Mouse (Mus musculus) kidney, postnatal 0 days (tissue): ENCODE data around the gene Psmd14. TPM values are rescaled to one million over a fixed set of nuclear protein-coding genes. Genes with fewer than 3 reads are reported as not detected.

Source experiments
- ATAC-seq: fragments of 200-750 bp; cut with Nextera tagmentation; replicated peaks from 2 replicates; pipeline ENCODE4 v1.8.0; 2017; ENCODE audit warnings: low read depth, moderate number of reproducible peaks, moderate TSS enrichment, moderate library complexity; ENCODE audit not compliant: low FRiP score
- DNase-seq: peaks from one replicate; pipeline ENCODE4 v3.0.0-alpha.2; 2016; ENCODE audit warnings: low spot score
- H3K27ac ChIP-seq: fragments of 300-500 bp; sonication (generic); 2 replicates; pipeline ENCODE4 v1.5.1; 2014; ENCODE audit warnings: mild to moderate bottlenecking
- H3K27me3 ChIP-seq: fragments of 300-500 bp; sonication (generic); 2 replicates; pipeline ENCODE4 v1.6.1; 2014; ENCODE audit warnings: low read length, mixed read lengths; ENCODE audit not compliant: insufficient read depth
- H3K36me3 ChIP-seq: fragments of 300-500 bp; sonication (generic); 2 replicates; pipeline ENCODE4 v1.6.1; 2014; ENCODE audit warnings: low read length, mixed read lengths; ENCODE audit not compliant: insufficient read depth
- H3K4me1 ChIP-seq: fragments of 300-500 bp; sonication (generic); replicated peaks from 2 replicates; pipeline ENCODE4 v1.6.1; 2014; ENCODE audit warnings: antibody characterized with exemption, low read length, mixed read lengths; ENCODE audit not compliant: insufficient read depth
- H3K4me2 ChIP-seq: fragments of 300-500 bp; sonication (generic); 2 replicates; pipeline ENCODE4 v1.6.1; 2014; ENCODE audit warnings: mild to moderate bottlenecking, low read length, moderate library complexity, mixed read lengths
- H3K4me3 ChIP-seq: fragments of 300-500 bp; sonication (generic); replicated peaks from 2 replicates; pipeline ENCODE4 v1.5.1; 2014; ENCODE audit warnings: low read depth, low read length
- H3K9ac ChIP-seq: fragments of 300-500 bp; sonication (generic); 2 replicates; pipeline ENCODE4 v1.6.1; 2014; ENCODE audit warnings: low read depth, low read length
- H3K9me3 ChIP-seq: fragments of 300-500 bp; sonication (generic); replicated peaks from 2 replicates; pipeline ENCODE4 v1.6.1; 2016; ENCODE audit warnings: low read length, inconsistent platforms, mixed read lengths
- CTCF ChIP-seq: IDR thresholded peaks from 2 replicates; pipeline ENCODE4 v1.5.1; 2016; ENCODE audit warnings: antibody characterized with exemption, low read depth, mild to moderate bottlenecking, moderate library complexity
- WGBS: fragments of 180-500 bp; shearing (Covaris S2); extraction: QIAGEN DNeasy Blood & Tissue Kit; methylation state at CpG from one replicate; pipeline ENCODE4 v1.1.7; 2014; 5-methylcytosine and 5-hydroxymethylcytosine counted together
- polyA plus RNA-seq: library from polyadenylated mRNA; unstranded; fragments of >200 nt; fragmentation: Nextera tagmentation; extraction: Ambion mirVana; gene quantifications from 2 replicates; pipeline ENCODE4 v1.2.1, GENCODE M21; 2015

Psmd14 gene
- polyA plus RNA-seq, 1 experiment from 2014 or later, result 165 TPM

DNA sequence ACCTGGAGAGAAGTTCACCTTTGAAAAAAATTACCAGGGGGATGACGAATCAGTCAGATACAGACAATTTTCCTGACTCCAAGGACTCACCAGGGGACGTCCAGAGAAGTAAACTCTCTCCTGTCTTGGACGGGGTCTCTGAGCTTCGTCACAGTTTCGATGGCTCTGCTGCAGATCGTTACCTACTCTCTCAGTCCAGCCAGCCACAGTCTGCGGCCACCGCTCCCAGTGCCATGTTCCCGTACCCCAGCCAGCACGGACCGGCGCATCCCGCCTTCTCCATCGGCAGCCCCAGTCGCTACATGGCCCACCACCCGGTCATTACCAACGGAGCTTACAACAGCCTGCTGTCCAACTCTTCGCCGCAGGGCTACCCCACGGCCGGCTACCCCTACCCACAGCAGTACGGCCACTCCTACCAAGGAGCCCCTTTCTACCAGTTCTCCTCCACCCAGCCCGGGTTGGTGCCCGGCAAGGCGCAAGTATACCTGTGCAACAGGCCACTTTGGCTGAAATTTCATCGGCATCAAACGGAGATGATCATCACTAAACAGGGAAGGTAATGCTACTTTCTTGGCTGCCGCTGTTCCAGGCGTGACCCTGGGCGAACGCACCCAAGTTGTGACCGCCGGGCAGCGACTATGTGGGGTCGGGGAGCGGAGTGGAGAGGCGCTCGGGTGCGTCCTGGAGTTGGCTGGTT, 93.5 kb downstream of the Psmd14 start:
- DNase-seq, result peak; percentile 8
- no peak for TF ChIP-seq CTCF

DNA sequence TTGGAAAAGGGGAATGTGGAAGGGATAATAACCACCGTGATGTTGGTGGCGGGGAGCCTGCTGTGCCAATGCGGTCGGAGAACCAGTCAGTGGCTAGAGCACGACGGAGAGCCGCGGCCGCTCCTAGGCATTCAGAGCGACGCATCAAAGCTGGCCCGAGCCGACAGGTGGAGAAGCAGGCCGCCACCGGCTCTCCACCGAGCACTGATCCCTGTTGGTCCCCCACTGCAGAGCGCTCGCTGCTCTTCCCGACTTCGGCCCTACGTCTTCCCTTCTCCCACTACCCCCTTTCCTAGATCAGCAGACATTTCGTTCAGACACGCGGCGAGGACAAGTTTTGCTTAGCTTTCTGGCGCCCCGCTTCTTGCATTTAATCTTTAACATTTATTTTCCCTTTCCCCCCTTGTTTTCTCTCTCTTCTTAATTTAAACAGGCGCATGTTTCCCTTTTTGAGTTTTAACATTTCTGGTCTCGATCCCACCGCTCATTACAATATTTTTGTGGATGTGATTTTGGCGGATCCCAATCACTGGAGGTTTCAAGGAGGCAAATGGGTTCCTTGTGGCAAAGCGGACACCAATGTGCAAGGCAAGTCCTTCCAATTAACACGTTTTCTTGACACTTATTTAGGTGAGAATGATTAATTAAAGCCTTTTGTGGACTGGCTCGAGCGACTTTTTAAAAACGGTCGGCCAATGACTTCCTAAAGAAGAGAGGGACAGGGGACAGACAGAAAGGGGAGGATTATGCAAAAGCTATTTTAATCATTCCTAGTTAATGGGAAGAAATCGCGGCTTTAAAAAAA, 94.2 kb downstream of the Psmd14 start:
- H3K9ac ChIP-seq, result no peak overlapping the region
- ATAC-seq (0 out of 2 replicates have a peak, but pooled peaks have one; percentile 20), DNase-seq (peak; percentile 41)
- no peak overlapping the region; the same call in 1 of the 2 replicates for H3K4me2 ChIP-seq
- no peak overlapping the region for H3K27ac ChIP-seq
- TF ChIP-seq CTCF, result no peak
- 1% methylated on average over 39 of the region's 39 CpGs for WGBS
- no peaks in the 10 kb centered on the region for H3K4me1 ChIP-seq
- no peaks in the 10 kb centered on the region for H3K9me3 ChIP-seq
- H3K4me3 ChIP-seq, result 0 out of 2 replicates have a peak overlapping the region, but pooled peaks have one; percentile 13
- H3K36me3 ChIP-seq, result no peaks in the 10 kb centered on the region
- peaks cover 70% of the 10 kb centered on the region for H3K27me3 ChIP-seq

More for the DNA sequence above, 93.5 kb downstream of the Psmd14 start:
- Histone ChIP-seq H3K4me3 (0 out of 2 replicates have a peak overlapping the region, but pooled peaks have one; percentile 13), H3K4me1 (no peaks in the 10 kb centered on the region), H3K4me2 (no peak overlapping the region; the same call in 1 of the 2 replicates), H3K27me3 (peaks cover 63% of the 10 kb centered on the region), H3K9ac (no peak overlapping the region), H3K36me3 (0 out of 2 replicates have a peak, but pooled peaks cover under 1% of the 10 kb centered on the region), H3K9me3 (no peaks in the 10 kb centered on the region), H3K27ac (no peak overlapping the region)
- WGBS, result 2% methylated on average over 39 of the region's 39 CpGs
- 0 out of 2 replicates have a peak, but pooled peaks have one; percentile 9 for ATAC-seq

GRCm38 (mm10) chr2:61806346-61806825, 94.9 kb downstream of the Psmd14 start:
- no peak for TF ChIP-seq CTCF
- no peak overlapping the region for H3K4me2 ChIP-seq
- no peak overlapping the region for H3K27ac ChIP-seq
- no peak overlapping the region for H3K4me3 ChIP-seq
- no peak for ATAC-seq
- no peak overlapping the region for H3K9ac ChIP-seq
- no peaks in the 10 kb centered on the region for H3K36me3 ChIP-seq
- no peaks in the 10 kb centered on the region for H3K9me3 ChIP-seq
- peaks cover 77% of the 10 kb centered on the region for H3K27me3 ChIP-seq
- 6% methylated on average over 3 of the region's 3 CpGs for WGBS
- DNase-seq, result no peak
- peaks cover 3% of the 10 kb centered on the region; the same call in 1 of the 2 replicates for H3K4me1 ChIP-seq

DNA sequence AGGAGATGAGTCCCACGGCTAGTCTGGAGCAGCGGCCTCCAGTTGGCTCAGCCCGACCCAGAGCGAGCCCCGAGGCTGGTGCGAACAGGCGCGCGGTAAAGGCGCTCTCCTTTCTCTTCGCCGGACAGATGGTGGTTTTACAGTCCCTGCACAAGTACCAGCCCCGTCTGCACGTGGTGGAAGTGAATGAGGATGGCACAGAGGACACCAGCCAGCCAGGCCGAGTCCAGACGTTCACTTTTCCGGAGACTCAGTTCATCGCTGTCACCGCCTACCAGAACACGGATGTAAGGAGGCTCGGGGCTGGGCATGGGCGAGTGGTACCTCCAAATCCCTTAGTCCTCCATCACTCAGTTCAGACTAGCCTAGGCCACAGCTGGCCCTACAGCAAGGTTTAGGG, 95.7 kb downstream of the Psmd14 start:
- TF ChIP-seq CTCF, result no peak
- Histone ChIP-seq H3K9me3 (no peaks in the 10 kb centered on the region), H3K4me1 (peaks cover 9% of the 10 kb centered on the region), H3K4me2 (no peak overlapping the region), H3K4me3 (no peak overlapping the region), H3K27me3 (peaks cover 75% of the 10 kb centered on the region), H3K27ac (no peak overlapping the region), H3K36me3 (no peaks in the 10 kb centered on the region), H3K9ac (no peak overlapping the region)
- WGBS, result 3% methylated on average over 22 of the region's 22 CpGs
- ATAC-seq (no peak), DNase-seq (peak; percentile 28)

DNA sequence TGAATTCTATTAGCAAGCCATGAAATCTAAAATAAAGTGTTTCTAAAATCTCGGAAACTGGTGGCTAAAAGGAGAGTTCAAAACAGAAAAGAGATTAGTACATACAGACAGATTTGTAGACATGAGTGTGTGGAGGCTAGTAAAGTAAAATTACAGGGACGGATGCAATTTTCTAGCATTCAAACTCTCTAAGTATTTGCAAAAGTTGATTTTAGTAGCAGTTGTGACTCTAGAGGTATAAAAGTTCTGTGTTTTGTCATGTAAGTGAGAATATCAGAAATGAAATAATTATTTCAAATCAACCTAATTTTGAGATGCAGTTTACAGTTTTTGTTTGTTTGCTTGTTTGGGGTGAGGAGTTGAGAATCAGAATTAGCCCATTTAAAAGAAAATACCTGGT, 96.3 kb downstream of the Psmd14 start:
- H3K9me3 ChIP-seq, result no peaks in the 10 kb centered on the region
- no peak overlapping the region for H3K4me2 ChIP-seq
- ATAC-seq (no peak), DNase-seq (peak; percentile 11)
- 37% methylated on average over 2 of the region's 2 CpGs for WGBS
- TF ChIP-seq CTCF, result no peak
- no peak overlapping the region for H3K9ac ChIP-seq
- H3K27me3 ChIP-seq, result peaks cover 78% of the 10 kb centered on the region
- H3K27ac ChIP-seq, result no peak overlapping the region
- peaks cover 11% of the 10 kb centered on the region for H3K4me1 ChIP-seq
- no peak overlapping the region for H3K4me3 ChIP-seq
- no peaks in the 10 kb centered on the region for H3K36me3 ChIP-seq

GRCm38 (mm10) chr2:61808776-61809175, 97.3 kb downstream of the Psmd14 start:
- Histone ChIP-seq H3K4me2 (no peak overlapping the region), H3K9ac (no peak overlapping the region), H3K27ac (no peak overlapping the region), H3K9me3 (no peaks in the 10 kb centered on the region), H3K4me3 (no peak overlapping the region), H3K36me3 (no peaks in the 10 kb centered on the region), H3K27me3 (peaks cover 81% of the 10 kb centered on the region), H3K4me1 (peaks cover 11% of the 10 kb centered on the region)
- DNase-seq, result peak; percentile 5
- no peak for TF ChIP-seq CTCF
- no peak for ATAC-seq
- WGBS, result 2% methylated on average over 6 of the region's 6 CpGs
